Mouse (Mus musculus) heart, postnatal 4 days (tissue): ENCODE data around the gene Acp7. TPM values are rescaled to one million over a fixed set of nuclear protein-coding genes. Genes with fewer than 3 reads are reported as not detected.
A peak's percentile ranks its signal among the peaks of the same experiment; 100 is the strongest.
"Not testable (repeated sequence)": the region's sequence is repeated elsewhere in the genome, so short reads cannot be mapped to it uniquely, and the experiment has no call there.

Experiments used
- DNase-seq: peaks from one replicate; pipeline ENCODE4 v3.0.0; 2021
- total RNA-seq, 2 experiments: library from RNA; stranded (reverse); gene quantifications; 2 replicates each; pipeline ENCODE4 v1.2.3; 2021

The Acp7 gene
- not detected for total RNA-seq

DNA sequence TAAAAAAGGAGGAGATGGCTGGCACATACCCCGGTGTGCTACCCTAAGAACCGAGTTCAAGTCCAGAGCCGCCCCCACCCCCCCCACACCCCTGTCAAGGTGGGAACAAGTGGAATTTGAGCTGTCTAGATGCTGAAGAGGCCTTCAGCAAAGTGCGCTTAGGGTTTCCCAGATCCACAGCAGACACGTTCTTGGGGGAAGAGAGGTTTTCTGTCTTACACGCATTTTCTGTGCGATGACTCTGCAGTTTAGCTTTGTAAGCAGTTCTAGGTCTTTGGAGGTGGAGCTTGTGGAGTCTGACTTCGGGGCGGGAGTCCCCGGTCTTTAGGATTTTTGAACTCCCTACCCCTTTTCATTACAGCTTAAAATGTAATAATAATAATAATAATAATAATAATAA, at the start of gene Acp7:
TSS of gene Acp7 (minus strand) at position 260 of the 400 bp plus-strand sequence.
- no peak for DNase-seq

DNA sequence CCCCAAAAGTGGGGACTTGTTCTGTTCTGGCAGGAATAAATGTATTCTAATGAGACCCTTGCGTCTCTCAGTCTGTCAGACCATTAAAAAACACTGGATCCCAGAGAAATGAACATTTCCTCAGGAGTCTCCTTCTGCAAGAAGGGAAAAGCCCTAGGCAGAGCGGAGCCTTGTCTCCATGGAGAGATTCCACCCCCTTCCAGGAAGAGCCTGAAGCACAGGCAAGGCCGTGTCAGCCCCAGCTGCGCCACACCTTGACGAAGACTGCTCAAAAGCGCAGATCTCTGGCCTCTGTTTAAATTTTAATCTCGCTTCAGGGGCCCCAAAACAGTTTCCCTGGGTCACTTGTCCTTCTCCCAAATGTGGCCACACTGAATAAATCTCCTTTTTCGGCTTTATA, 46.5 kb upstream of the Acp7 start:
- DNase-seq: no peak

DNA sequence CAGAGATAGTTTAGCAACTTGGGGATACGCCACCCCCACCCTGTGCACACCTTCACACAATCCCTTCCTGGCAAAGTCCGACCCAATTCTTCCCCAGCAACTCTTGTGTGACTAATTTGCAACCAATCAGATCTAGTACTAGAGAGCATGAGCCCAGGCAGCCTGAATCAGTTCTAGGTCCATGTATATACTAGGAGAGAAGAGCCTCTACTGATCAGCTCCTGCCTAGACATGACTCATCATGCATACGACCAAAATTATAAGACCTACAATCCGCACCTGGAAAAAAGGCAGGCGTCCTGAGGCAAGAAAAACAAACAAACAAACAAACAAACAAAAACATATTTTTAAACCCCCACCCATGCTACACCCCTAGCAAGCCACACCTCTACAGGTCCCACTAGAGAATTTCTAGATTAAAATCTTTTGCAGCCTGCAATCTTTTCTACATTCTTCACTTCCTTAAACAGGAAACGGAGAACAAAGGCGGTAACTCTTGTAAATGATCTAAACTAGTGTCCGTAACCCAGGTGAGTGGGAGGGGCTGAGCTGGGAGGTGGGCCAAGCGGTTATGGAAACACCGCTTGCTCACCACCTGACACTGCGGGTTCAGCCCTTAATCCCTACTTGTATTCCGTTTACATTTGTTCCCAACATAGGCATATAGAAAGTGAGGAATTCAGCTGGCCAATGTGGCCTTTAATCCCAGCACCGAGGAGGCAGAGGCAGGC, 45.8 kb upstream of the Acp7 start:
- DNase-seq: no peak

DNA sequence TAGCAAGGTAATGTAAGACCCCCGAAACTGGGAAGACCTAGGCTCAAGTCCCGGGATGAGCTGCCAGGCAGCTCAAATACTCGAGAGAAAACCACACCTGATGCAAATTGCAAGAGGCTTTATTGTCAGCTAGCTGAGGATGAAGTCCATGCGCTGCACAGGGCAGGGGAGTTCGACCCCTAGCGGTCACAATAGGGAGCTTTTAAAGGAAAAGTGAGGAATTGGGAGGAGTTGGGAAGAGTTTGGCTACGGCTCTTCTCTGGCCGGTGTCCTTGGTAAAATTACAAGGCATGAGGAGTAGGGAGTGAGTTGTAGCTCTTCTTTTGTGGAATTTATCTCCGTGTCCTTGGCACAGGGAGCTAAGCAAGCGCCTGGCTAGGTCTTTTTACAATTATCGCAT, 44.6 kb upstream of the Acp7 start:
- DNase-seq: peak; percentile 27

DNA sequence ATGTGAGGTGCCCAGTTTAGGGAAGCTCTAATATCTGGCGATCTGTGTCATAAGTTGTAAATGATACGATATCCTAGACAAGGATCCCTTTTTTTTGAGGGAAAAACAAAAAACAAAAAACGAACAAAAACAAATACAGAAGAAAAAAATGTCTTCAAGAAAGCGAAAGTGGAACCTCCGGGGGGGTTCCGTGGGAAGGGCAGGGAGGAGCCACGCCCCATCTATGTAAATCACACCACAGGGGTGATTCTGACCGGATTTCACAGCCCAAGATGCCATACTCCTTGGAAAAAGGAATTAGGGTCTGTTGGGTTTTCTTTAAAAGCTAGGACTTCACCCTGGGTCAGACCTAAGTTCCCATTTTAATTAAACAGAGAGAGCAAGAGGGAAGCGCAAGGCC, 43.9 kb upstream of the Acp7 start:
- no peak for DNase-seq

DNA sequence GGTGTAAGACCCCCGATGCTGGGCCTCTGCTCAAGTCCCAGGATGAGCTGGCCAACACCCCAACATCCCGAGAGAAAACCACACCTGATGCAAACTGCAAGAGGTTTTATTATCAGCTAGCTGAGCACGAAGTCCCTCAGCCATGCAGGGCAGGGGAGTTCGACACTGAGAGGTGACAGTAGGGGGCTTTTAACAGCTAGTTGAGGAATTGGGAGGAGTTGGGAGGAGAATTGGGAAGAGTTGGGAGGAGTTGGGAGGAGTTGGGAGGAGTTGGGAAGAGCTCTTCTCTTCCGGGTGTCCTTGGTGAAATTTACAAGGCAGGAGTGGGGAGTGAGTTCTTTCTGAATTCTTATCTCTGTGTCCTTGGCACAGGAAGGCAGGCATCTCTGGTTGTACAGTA, 41.7 kb upstream of the Acp7 start:
- DNase-seq: not testable (repeated sequence)

DNA sequence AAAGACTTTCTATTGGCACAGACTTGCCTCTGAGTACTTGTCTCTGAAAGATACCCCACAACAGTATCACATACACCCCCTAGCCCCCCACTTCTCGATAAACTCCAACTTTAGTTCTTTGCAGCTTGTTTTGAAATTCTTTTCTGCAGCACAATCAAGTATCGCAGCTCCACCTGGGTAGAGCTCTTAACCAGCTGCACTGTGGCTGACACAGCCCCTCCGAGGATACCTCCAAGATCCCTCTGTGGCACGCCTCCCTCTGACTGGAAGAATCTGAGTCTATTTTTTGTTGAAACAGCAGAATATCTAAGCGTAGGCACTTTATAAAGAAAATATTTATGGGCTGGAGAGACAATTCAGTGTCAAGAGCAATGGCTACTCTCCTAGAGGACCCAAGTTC, 41.1 kb upstream of the Acp7 start:
- DNase-seq: no peak

DNA sequence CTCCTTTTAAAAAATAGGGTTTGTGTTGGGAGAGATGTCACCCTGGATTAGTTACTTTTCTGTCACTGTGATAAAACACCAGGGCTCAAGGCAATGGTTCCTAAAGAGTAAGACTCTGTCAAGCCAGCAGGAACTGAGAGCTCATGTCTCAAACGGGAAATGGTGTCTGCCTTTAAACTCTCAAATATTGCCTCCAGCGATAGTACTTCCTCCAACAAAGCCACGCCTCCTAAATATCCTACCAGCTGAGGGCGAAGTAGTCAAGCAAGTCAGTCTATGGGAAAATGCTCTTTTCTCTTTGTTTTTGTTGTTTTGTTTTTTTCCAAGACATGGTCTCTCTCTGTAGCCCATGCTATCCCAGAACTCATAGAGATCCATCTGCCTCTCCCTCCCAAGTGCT, 40.0 kb upstream of the Acp7 start:
- DNase-seq: no peak

DNA sequence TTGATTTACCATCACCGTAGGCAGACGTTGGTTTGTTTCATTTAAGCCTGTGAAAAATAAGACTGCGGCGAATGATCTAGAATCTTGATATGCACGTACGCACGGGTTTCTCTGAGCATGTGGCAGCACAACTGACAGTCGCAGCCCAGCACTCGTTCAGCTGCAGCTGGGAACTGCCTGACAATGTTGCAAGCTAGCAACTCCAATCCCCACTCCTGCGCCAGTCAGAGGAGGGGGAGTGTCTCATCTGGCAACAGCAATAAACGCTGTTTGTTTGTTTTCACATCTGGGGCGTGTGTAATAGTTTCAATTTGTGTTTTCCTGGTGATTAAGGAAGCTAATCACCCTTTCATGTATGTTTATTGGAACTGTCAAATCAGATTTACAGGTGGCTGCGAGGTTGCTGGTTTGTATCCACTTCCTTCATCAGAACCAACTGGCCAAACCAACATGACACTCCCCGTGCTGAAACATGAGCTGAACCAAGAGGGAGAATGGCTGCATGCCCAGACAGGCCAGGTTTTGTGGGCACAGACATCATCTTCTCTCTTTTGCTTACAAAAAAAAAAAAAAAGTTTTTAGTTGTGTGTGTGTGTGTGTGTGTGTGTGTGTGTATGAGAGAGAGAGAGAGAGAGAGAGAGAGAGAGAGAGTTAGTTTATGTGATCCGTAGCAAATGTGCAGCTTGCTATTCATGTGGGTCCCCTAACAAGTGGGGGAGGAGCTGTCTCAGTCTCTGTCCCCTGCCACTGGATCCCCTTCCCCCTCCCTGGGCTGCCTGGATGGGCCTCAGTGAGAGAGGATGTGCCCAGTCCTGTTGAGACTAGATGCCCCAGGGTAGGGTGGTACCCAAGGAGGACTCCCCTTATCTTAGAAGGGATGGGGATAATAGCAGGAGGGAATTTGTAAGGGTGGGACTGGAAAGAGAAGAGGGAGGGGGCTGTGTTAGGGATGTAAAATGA, 34.8 kb upstream of the Acp7 start:
- DNase-seq: no peak

DNA sequence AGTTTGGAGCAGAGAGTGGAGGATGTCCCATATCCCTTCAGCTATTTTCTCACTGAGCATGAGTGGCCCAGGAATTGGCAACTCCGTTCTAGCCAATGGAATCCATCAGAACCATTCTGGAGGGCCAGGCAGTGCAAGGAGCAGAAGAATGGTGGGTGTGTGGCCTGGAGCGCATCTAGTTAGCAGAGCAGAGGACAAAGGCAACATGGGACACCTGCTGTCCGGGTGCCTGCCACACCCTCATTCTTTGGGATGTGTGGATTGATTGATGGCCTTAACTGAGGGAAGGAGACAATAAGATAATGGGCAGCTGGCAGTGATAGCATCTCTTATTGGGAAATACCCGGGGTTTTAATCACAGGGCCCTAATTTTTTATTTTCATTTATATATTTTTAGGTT, 25.3 kb upstream of the Acp7 start:
- DNase-seq: no peak

DNA sequence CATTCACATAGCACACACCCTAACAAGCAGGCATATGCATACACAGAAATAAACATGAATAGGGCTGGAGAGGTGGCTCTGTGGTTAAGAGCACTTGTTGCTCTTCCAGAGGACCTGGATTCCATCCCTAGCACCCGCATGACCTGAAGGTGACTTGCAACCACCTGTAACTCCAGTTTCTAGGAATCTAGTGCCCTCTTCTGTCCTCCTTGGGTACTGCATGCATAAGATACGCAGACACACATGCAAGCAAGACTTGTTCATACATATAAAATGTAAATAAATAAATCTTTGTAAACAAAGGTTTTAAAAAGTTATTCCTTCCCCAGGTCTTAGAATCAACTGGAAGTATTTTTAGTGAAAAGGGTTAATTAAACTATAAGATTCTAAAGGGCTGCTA, 20.0 kb upstream of the Acp7 start:
- DNase-seq: no peak

DNA sequence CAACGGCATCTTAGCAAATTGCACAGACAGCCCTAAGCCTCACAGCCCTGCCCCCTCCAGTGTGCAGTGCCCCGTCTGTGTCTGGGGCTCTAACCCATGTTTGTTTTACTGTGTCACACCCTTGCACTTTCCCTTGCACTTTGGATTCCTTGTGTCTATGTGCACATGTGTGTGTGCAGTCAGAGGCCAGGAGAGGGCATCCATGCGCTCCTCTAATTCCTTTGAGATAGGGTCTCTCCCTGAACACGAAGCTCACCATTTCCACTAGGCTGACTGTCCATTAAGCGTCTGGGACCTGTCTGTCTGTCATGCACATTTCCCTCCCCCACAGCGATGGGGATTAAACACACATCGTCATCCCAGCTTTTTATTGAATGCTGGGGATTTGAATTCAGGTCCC, 15.9 kb upstream of the Acp7 start:
- DNase-seq: no peak

DNA sequence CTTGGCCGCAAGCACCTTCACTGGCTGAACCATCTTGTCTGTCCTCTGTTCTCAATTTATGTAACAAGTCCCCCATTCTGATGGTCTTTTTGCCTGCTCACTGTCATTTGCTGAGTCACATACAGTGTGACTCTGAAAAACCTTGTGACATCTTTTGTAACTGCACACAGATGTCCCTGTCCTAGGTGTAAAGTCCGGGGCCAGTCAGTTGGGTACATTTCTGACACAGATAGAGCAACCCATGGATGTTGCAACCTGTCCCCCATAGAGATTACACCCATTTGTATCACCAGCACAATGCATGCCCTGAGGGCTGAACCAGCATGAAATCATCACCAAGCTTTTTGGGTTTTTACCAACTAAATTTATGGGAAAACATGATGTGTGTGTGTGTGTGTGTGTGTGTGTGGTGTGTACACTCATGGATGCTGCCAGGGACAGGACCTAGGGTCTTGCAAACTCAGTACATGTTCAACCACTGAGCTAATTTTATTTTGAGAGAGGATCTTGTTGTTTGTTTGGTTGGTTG, 14.9 kb upstream of the Acp7 start:
- no peak for DNase-seq

DNA sequence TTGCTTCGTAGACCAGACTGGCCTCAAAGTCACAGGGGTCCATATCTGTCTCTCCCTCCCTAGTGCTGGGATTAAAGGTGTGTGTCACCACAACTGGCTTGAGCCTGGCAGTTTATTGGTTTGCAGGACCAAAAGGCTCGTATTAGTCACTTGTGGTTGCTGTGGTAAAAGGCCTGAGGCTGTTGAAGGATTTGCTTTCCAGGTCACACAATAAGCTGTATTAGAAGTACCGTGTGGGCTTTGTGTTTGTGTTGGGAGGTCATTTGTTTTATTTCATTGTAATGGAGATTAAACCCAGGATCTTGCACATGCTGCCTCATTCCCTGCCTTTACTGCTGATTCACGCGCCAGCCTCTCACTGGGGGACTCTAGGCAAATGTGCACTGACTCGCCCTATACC, 14.2 kb upstream of the Acp7 start:
- DNase-seq: no peak

DNA sequence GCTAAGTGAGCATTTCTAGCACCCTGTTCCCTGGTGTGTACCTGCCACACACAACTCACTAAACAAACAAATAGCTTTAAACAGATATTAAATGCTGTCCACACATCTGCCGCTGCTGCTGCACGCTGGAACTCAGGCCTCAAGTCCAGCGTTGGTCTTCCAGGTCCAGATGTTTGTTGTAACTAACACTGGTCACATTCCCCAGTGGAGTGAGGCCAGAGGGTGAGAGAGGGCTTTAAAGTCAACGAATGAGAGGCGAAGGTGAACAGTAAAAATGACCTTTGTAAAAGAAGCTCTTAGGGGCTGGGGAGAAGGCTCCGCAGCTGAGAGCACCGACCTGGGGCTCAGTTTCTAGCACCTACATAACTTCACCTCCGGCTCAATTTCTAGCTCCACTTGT, 10.4 kb upstream of the Acp7 start:
- DNase-seq: no peak

DNA sequence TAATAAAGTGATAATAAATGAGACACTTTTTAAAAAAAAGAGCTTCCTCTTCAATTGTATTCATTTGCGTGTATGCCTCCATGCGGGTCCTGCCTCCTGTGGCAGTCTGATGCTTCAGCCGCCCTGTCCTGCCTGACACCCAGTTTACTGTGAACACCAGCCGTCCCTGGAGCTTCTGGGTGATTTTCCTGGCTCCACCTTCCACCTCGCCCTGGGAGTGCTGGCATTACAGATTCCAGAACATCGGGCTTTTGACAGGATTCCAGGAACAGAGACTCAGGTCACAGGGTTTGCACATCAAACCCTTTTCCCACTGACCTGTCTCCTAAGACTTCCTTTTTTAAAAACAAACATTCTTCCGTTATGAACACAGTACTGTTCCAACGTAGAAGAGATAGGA, 6.4 kb upstream of the Acp7 start:
- no peak for DNase-seq

DNA sequence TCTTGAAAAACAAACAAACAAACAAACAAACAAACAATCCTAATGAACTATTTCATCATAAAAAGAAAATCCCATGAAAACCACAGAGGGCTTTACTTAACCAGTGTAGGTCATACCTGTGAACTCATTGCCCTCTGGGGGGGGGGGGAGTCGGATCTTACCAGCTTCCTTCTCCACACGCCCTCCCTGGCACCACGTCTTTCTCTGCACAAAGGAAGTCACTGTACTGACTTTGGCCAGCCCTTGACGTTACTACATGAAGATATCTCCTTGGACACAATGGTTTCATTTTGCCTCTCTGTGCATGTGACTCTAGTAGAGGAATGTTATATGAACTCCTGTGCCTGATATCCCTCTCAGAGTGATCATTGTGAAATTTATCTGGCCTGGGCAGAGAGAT, 3.0 kb upstream of the Acp7 start:
- no peak for DNase-seq

DNA sequence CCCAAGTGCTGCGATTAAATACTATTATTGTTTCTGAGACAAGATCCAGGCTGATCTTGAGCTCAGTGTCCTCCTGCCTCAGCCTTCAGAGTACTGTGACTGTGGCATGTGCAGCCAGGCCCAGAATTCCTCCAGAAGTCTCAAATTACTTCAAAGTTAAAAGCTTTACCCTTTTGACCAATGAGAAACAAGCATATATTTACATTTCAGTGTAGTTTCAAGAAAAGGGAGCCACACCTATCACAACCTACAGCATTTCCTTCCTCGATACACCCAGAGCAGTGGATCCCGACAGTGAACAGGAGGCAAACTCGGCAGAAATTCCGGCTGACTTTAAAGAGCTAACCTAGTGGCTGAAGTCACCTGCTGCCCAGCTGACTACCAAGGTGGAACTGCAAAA, 6.3 kb downstream of the Acp7 start:
- DNase-seq: no peak

DNA sequence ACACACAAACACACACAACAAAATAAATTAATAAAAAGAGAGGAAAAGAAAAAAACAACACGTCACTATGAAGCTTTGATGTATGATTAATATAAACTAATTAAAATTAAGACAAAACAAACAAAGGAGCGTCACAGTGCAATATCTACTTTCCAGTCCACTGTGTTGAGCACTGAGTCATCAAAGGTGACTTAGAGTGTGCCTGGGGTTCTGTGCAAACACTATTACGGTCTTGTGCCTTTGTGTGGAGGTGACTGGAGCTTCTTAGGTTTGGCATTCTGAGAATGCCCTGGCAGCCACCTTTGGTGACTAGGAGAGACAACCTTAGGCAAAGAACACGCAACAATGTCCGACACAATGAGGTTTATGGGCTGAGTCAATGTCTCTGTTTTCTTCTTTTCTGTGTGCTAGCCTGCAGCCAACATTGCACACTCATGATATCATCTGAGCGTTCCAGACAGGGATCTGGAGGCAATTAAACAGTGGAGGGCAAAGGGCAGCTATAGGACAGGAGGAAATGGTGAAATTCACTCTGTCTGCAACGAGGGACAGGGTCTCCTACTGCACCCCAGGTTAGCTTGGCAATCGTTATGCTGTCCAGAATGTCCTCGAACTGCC, 11.9 kb downstream of the Acp7 start:
- no peak for DNase-seq

DNA sequence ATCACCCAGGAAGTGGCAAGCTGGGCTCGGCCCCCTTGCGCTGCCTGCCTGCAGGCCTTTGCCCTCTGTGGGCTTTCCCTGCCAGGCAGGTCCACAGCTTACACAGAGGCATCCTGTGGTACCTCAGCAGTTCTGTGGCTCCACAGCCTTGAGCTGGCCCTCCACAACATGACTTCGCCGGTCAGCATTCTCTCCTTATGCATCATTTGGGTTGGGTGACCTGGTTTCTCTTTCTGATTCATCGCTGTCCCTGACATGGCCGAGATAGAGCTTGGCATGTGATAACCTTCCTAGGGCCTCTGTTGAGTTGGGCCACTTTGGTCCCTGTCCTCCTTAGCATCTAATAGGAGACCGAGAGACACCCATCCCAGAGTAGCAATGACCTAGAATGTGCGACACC, 25.2 kb downstream of the Acp7 start:
- no peak for DNase-seq

DNA sequence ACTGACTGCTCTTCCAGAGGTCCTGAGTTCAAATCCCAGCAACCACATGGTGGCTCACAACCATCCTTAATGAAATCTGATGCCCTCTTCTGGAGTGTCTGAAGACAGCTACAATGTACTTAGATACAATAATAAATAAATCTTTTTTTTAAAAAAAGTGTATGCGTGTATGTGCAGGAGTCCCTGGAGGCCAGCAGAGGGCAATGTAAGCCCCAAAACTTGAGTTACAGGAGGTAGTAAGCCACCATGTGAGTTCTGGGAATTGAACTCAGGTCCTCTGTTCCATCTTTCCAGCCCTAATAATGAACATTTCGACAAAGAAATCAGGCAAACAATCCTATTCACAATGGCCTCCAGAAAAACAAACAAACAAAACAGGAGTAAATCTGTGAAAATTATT, 27.3 kb downstream of the Acp7 start:
- DNase-seq: not testable (repeated sequence)

DNA sequence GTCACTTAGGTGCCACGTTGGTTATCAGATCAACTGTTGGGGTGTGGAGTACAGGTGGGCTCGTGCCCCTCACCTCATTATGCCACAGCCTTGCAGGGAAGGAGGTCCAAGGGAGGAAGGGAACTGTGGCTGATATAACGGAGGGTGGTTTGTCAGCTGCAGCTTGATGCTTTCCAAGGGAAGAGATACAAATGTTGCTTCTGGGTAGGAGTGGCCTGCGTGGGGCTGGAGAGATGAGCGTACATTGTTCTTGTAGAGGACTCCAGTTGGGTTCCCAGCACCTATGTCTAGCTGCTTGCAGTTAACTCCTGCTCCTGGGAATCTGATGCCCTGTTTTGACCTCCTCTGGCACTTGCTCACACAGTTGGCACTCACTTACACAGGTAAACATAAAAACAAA, 28.0 kb downstream of the Acp7 start:
- no peak for DNase-seq

DNA sequence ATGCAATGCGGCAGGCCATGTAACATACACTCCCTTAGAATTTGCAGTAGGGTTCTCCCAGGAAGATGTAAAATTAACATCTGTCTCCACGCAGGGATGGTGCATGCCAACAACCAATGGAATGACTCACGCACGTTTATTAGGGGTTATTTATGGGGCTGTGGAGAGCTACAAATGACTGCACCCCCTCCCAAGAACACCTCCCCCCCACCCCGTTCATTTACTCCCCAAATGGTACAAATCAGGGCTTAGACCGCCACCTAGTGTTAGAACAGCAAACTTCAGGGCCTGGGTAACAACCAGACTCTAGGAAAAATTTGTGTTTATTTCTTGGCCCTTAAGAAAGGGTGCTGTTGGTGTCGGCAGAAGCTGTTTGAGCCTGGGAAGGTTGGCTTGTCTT, 29.5 kb downstream of the Acp7 start:
- DNase-seq: peak; percentile 65
